Mouse (Mus musculus) CH12.LX (cell line): ENCODE data around the gene Gnpnat1. TPM values are rescaled to one million over a fixed set of nuclear protein-coding genes. Genes with fewer than 3 reads are reported as not detected.
"Not testable (repeated sequence)": the region's sequence is repeated elsewhere in the genome, so short reads cannot be mapped to it uniquely, and the experiment has no call there.

Experiments used
- DNase-seq: peaks from one replicate; pipeline ENCODE4 v3.0.0-alpha.2; 2013; ENCODE audit errors: extremely low read depth
- H3K27ac ChIP-seq: 2 replicates; pipeline ENCODE4 v1.5.1; 2012; ENCODE audit warnings: low read depth, mild to moderate bottlenecking, control low read depth, moderate library complexity; ENCODE audit not compliant: insufficient read depth
- H3K27me3 ChIP-seq: replicated peaks from 2 replicates; pipeline ENCODE3; 2012; ENCODE audit warnings: inconsistent platforms
- H3K36me3 ChIP-seq, 2 experiments: replicated peaks in 1 of 2; 2 replicates each; pipeline versions ENCODE3 to v1.6.1; 2012; ENCODE audit warnings: inconsistent platforms in 1 of 2, low read length in 1 of 2, mild to moderate bottlenecking in 1 of 2, mixed read lengths in 1 of 2, moderate library complexity in 1 of 2; ENCODE audit not compliant: control insufficient read depth in 1 of 2, insufficient read depth in 1 of 2
- H3K4me1 ChIP-seq, 2 experiments: 2 replicates each; pipeline ENCODE4 v1.6.1; 2012; ENCODE audit warnings: inconsistent platforms in 1 of 2, moderate library complexity in 1 of 2; ENCODE audit not compliant: insufficient read depth in 2 of 2, control insufficient read depth in 1 of 2
- H3K4me2 ChIP-seq: 2 replicates; pipeline ENCODE4 v1.6.1; 2012; ENCODE audit warnings: low read depth, mild to moderate bottlenecking, control low read depth; ENCODE audit not compliant: poor library complexity, insufficient read depth, severe bottlenecking
- H3K4me3 ChIP-seq, 3 experiments: fragments of 150-350 bp in 1 of 3; sonication (generic) in 1 of 3; replicated peaks in 1 of 3; 2 replicates each; pipeline versions ENCODE3 to v1.5.1; 2011 to 2012; ENCODE audit warnings: low read depth in 2 of 3, low read length in 2 of 3, mild to moderate bottlenecking in 2 of 3, moderate library complexity in 2 of 3, control low read depth in 1 of 3, improper control_type of control experiment in 1 of 3, inconsistent platforms in 1 of 3, mixed read lengths in 1 of 3; ENCODE audit not compliant: poor library complexity in 1 of 3
- H3K79me2 ChIP-seq: replicated peaks from 2 replicates; pipeline ENCODE4 v1.6.1; 2012; ENCODE audit warnings: mild to moderate bottlenecking, moderate library complexity; ENCODE audit not compliant: control insufficient read depth, poor library complexity, insufficient read depth, severe bottlenecking; ENCODE audit errors: extremely low read depth
- H3K9ac ChIP-seq: 2 replicates; pipeline ENCODE4 v1.6.1; 2012; ENCODE audit warnings: low read depth, mild to moderate bottlenecking, control low read depth, moderate library complexity; ENCODE audit not compliant: insufficient read depth
- H3K9me3 ChIP-seq: replicated peaks from 2 replicates; pipeline ENCODE3; 2012; ENCODE audit warnings: low read length, inconsistent platforms, mixed read lengths
- CHD1 ChIP-seq: IDR thresholded peaks from 2 replicates; pipeline ENCODE4 v1.6.1; 2012; ENCODE audit warnings: low read depth, low read length, improper control_type of control experiment, inconsistent platforms
- E2F4 ChIP-seq: IDR thresholded peaks from 2 replicates; pipeline ENCODE4 v1.6.1; 2011; ENCODE audit warnings: low read depth, low read length, improper control_type of control experiment; ENCODE audit not compliant: insufficient replicate concordance
- GABPA ChIP-seq: IDR thresholded peaks from 2 replicates; pipeline ENCODE4 v1.6.1; 2012; ENCODE audit warnings: low read depth, low read length, improper control_type of control experiment, inconsistent platforms; ENCODE audit not compliant: insufficient replicate concordance
- MAZ ChIP-seq: IDR thresholded peaks from 2 replicates; pipeline ENCODE4 v1.6.1; 2012; ENCODE audit warnings: low read depth, mild to moderate bottlenecking, inconsistent platforms, low read length, improper control_type of control experiment, moderate library complexity
- MEF2A ChIP-seq: IDR thresholded peaks from 2 replicates; pipeline ENCODE4 v1.6.1; 2014; ENCODE audit warnings: low read depth, mild to moderate bottlenecking, inconsistent platforms, low read length, improper control_type of control experiment, borderline replicate concordance
- NRF1 ChIP-seq: IDR thresholded peaks from 2 replicates; pipeline ENCODE4 v1.6.1; 2014; ENCODE audit warnings: low read depth, mild to moderate bottlenecking, inconsistent platforms, low read length, improper control_type of control experiment, moderate library complexity
- RAD21 ChIP-seq: IDR thresholded peaks from 2 replicates; pipeline ENCODE4 v1.6.1; 2011; ENCODE audit warnings: low read depth, mild to moderate bottlenecking, low read length, improper control_type of control experiment, moderate library complexity
- SMC3 ChIP-seq: IDR thresholded peaks from 2 replicates; pipeline ENCODE4 v1.6.1; 2011; ENCODE audit warnings: low read depth, low read length, improper control_type of control experiment
- TCF12 ChIP-seq: IDR thresholded peaks from 2 replicates; pipeline ENCODE4 v1.6.1; 2014; ENCODE audit warnings: low read depth, mild to moderate bottlenecking, inconsistent platforms, low read length, improper control_type of control experiment
- UBTF ChIP-seq: IDR thresholded peaks from 2 replicates; pipeline ENCODE4 v1.6.1; 2012; ENCODE audit warnings: low read depth, mild to moderate bottlenecking, inconsistent platforms, low read length, improper control_type of control experiment, moderate library complexity
- USF1 ChIP-seq: IDR thresholded peaks from 2 replicates; pipeline ENCODE4 v1.6.1; 2014; ENCODE audit warnings: low read depth, mild to moderate bottlenecking, inconsistent platforms, low read length, improper control_type of control experiment
- ZMIZ1 ChIP-seq: IDR thresholded peaks from 2 replicates; pipeline ENCODE4 v1.6.1; 2012; ENCODE audit warnings: low read depth, mild to moderate bottlenecking, inconsistent platforms, low read length, improper control_type of control experiment
- dilution Hi-C: fragments of 300-500 bp; cut with MboI; formaldehyde crosslinking; loops from 2 replicates; pipeline ENCODE4 v1.14.3; 2020; ENCODE audit warnings: low sequenced_read_pairs; ENCODE audit not compliant: extremely low pct_unique_long_range_greater_than_20kb, extremely low pct_ligation_motif_present
- in situ Hi-C: fragments of 300-500 bp; cut with MboI; formaldehyde crosslinking; loops from 3 replicates; pipeline ENCODE4 v1.14.3; 2019; ENCODE audit warnings: low sequenced_read_pairs, low pct_ligation_motif_present, low pct_unique_long_range_greater_than_20kb, mixed read lengths
- polyA plus RNA-seq: library from polyadenylated mRNA; unstranded; fragments of >175 nt; gene quantifications from 2 replicates; pipeline ENCODE4 v1.2.1, GENCODE M21; 2012; ENCODE audit warnings: low read depth; ENCODE audit not compliant: insufficient read length
- total RNA-seq, 2 experiments: library from RNA; depleted of rRNA; stranded (reverse); fragments of 300-350 nt in 1 of 2; fragments of >200 nt in 1 of 2; gene quantifications; 2 replicates each; pipeline ENCODE4 v1.2.3; 2012 to 2014

Gnpnat1 gene
- total RNA-seq (2012; rRNA removed) (28.6 and 32.7 TPM in 2 replicates), total RNA-seq (2014; rRNA removed) (82.9 and 89.3 TPM in 2 replicates), polyA plus RNA-seq (42.8 and 43.3 TPM in 2 replicates)

- H3K9ac ChIP-seq, dilution Hi-C loops, H3K4me3 ChIP-seq, H3K36me3 ChIP-seq, H3K27me3 ChIP-seq, H3K4me1 ChIP-seq, DNase-seq, in situ Hi-C loops, H3K4me2 ChIP-seq, H3K9me3 ChIP-seq, H3K79me2 ChIP-seq, H3K27ac ChIP-seq: not testable (repeated sequence)
Measured at GRCm38 (mm10) chr14:45404813-45405212, at the start of gene Gnpnat1. Gene Gnpnat1 (minus strand): TSS chr14:45404913.

- Histone ChIP-seq H3K36me3 (no peaks in the 10 kb centered on the region), H3K27me3 (no peaks in the 10 kb centered on the region), H3K9me3 (no peaks in the 10 kb centered on the region), H3K4me3 (no peak overlapping the region), H3K4me2 (no peak overlapping the region), H3K27ac (no peak overlapping the region), H3K4me1 (no peaks in the 10 kb centered on the region), H3K79me2 (no peaks in the 10 kb centered on the region), H3K9ac (no peak overlapping the region)
- in situ Hi-C loops: no loop called here
- dilution Hi-C loops: no loop called here
- DNase-seq: no peak
- TF ChIP-seq GABPA (no peak), USF1 (no peak), UBTF (no peak), MAZ (no peak), MEF2A (no peak), TCF12 (no peak), E2F4 (no peak), NRF1 (no peak)
Measured at GRCm38 (mm10) chr14:45453538-45454233, 49.0 kb upstream of the Gnpnat1 start.

GRCm38 (mm10) chr14:45452861-45453512, 48.3 kb upstream of the Gnpnat1 start:
- no peak for TF ChIP-seq SMC3
- no peak for TF ChIP-seq CHD1
- no peak for TF ChIP-seq ZMIZ1
- no peak for TF ChIP-seq RAD21
- no peaks in the 10 kb centered on the region for H3K27me3 ChIP-seq
- H3K79me2 ChIP-seq: no peaks in the 10 kb centered on the region
- no peaks in the 10 kb centered on the region for H3K4me1 ChIP-seq
- H3K4me3 ChIP-seq: no peak overlapping the region
- no peak overlapping the region for H3K4me2 ChIP-seq
- H3K36me3 ChIP-seq: no peaks in the 10 kb centered on the region
- no peak for DNase-seq
- dilution Hi-C loops (no loop called here), in situ Hi-C loops (no loop called here)
- no peak overlapping the region for H3K27ac ChIP-seq
- no peaks in the 10 kb centered on the region for H3K9me3 ChIP-seq
- no peak overlapping the region for H3K9ac ChIP-seq
